Comparison of ENCODE assay signal across 7 mouse cellular contexts in genomic region chr11:101170354-101170810, GRCm38 (mm10). TPM values are rescaled to one million over a fixed set of nuclear protein-coding genes. Genes with fewer than 3 reads are reported as not detected.
DNase-seq lines count a peak whose midpoint lies in the region; ATAC-seq and TF ChIP-seq lines count a peak whose summit lies in the region.

TSS of gene Cntnap1 (plus strand) at chr11:101170523.

- peaks cover 79% of the 10 kb centered on the region for H3K27me3 ChIP-seq in forebrain, embryonic 12.5 days
- H3K27me3 ChIP-seq in hindbrain, embryonic 11.5 days (ENCODE audit: control insufficient read depth, insufficient read depth, low read length) = peaks cover 74% of the 10 kb centered on the region
- peaks cover 83% of the 10 kb centered on the region for H3K27me3 ChIP-seq in midbrain, embryonic 12.5 days

- peaks cover 0 to 7% of the 10 kb centered on the region in 2 experiments; a peak in 1 of 4 replicates for H3K4me1 ChIP-seq in ES-E14 (ENCODE audit: control insufficient read depth in 2 of 2, insufficient read depth in 2 of 2, low read length in 2 of 2, poor library complexity in 1 of 2)
- peaks cover 62% of the 10 kb centered on the region for H3K4me1 ChIP-seq in forebrain, embryonic 12.5 days
- H3K4me1 ChIP-seq in hindbrain, embryonic 11.5 days (replicated peaks; ENCODE audit: control insufficient read depth, insufficient read depth, low read length) = peaks cover 27% of the 10 kb centered on the region; the same call in 1 of the 2 replicates
- peaks cover 53% of the 10 kb centered on the region for H3K4me1 ChIP-seq in midbrain, embryonic 12.5 days

- in situ Hi-C loops in ES-E14 (cut with MboI; ENCODE audit: low sequenced_read_pairs in 2 of 2, unreplicated experiment in 2 of 2) = no loop called here

- WGBS in forebrain, embryonic 12.5 days = under 1% methylated on average over 35 of the region's 35 CpGs
- under 1% methylated on average over 35 of the region's 35 CpGs for WGBS in hindbrain, embryonic 11.5 days
- 0% methylated on average over 29 of the region's 35 CpGs for WGBS in midbrain, embryonic 12.5 days

- peaks cover 2% of the 10 kb centered on the region; the same call in 1 of the 2 replicates for H3K36me3 ChIP-seq in ES-E14 (ENCODE audit: control insufficient read depth, insufficient read depth, low read length, poor library complexity, severe bottlenecking)
- peaks cover 17% of the 10 kb centered on the region for H3K36me3 ChIP-seq in forebrain, embryonic 12.5 days (replicated peaks)
- H3K36me3 ChIP-seq in hindbrain, embryonic 11.5 days (ENCODE audit: control insufficient read depth, insufficient read depth, low read length) = no peaks in the 10 kb centered on the region
- peaks cover 15% of the 10 kb centered on the region for H3K36me3 ChIP-seq in midbrain, embryonic 12.5 days

- ATAC-seq in forebrain, embryonic 12.5 days (ENCODE audit: low FRiP score) = no peak
- no peak for ATAC-seq in hindbrain, embryonic 11.5 days (ENCODE audit: low FRiP score)
- ATAC-seq in midbrain, embryonic 12.5 days (ENCODE audit: low FRiP score, low read depth) = no peak

- DNase-seq in ES-E14 (ENCODE audit: low read depth, low spot score) (no peak), adipocyte (ENCODE audit: low spot score) (peak; percentile 68)
- no peak for DNase-seq in hindbrain, embryonic 11.5 days (ENCODE audit: low spot score)
- DNase-seq in left cerebral cortex, postnatal 14 days (ENCODE audit: low spot score in 2 of 2) = no peak
- DNase-seq in urinary bladder, postnatal 4 days (ENCODE audit: low spot score in 2 of 2) = peak; percentile 78 to 80

- H3K4me3 ChIP-seq in ES-E14 (ENCODE audit: insufficient read depth in 1 of 2, low read depth in 1 of 2, low read length in 2 of 2, poor library complexity in 1 of 2, severe bottlenecking in 1 of 2) = peak within 1 kb of the TSS; percentile 78 to 96
- peak within 1 kb of the TSS; percentile 67 for H3K4me3 ChIP-seq in forebrain, embryonic 12.5 days (replicated peaks)
- peak within 1 kb of the TSS; percentile 72 for H3K4me3 ChIP-seq in hindbrain, embryonic 11.5 days (ENCODE audit: low read depth, low read length)
- peak within 1 kb of the TSS; percentile 62 for H3K4me3 ChIP-seq in midbrain, embryonic 12.5 days

- intact Hi-C loops in left cerebral cortex, postnatal 14 days (cut with DNase I) = loop anchor here (5.0 to 10.0 kb wide), 2 partner anchors 46 to 73 kb away; partner anchors contain the start of gene Psmc3ip

- H3K27ac ChIP-seq in ES-E14 (ENCODE audit: insufficient read depth, low read depth, low read length, poor library complexity, severe bottlenecking) = no peak within 1 kb of the TSS
- H3K27ac ChIP-seq in forebrain, embryonic 12.5 days = peak within 1 kb of the TSS; percentile 71
- peak within 1 kb of the TSS; percentile 65 for H3K27ac ChIP-seq in hindbrain, embryonic 11.5 days (ENCODE audit: low read depth, low read length)
- H3K27ac ChIP-seq in midbrain, embryonic 12.5 days (replicated peaks) = peak within 1 kb of the TSS; percentile 64

- peak within 1 kb of the TSS; percentile 67 for H3K9ac ChIP-seq in ES-E14 (ENCODE audit: insufficient read depth, low read depth, low read length, poor library complexity, severe bottlenecking)
- peak within 1 kb of the TSS; percentile 74 for H3K9ac ChIP-seq in forebrain, embryonic 12.5 days
- peak within 1 kb of the TSS; percentile 66 for H3K9ac ChIP-seq in hindbrain, embryonic 11.5 days (ENCODE audit: low read depth, low read length)
- H3K9ac ChIP-seq in midbrain, embryonic 12.5 days (replicated peaks) = peak within 1 kb of the TSS; percentile 70

- peak within 1 kb of the TSS; percentile 89 for H3K4me2 ChIP-seq in forebrain, embryonic 12.5 days
- peak within 1 kb of the TSS; percentile 86 for H3K4me2 ChIP-seq in hindbrain, embryonic 11.5 days (replicated peaks; ENCODE audit: low read depth, low read length)
- peak within 1 kb of the TSS; percentile 77 for H3K4me2 ChIP-seq in midbrain, embryonic 12.5 days (replicated peaks)

- no peaks in the 10 kb centered on the region for H3K9me3 ChIP-seq in ES-E14 (ENCODE audit: control insufficient read depth, insufficient read depth, low read depth, low read length)
- no peaks in the 10 kb centered on the region for H3K9me3 ChIP-seq in forebrain, embryonic 12.5 days
- H3K9me3 ChIP-seq in hindbrain, embryonic 11.5 days (ENCODE audit: control insufficient read depth, low read length) = no peaks in the 10 kb centered on the region
- H3K9me3 ChIP-seq in midbrain, embryonic 12.5 days = no peaks in the 10 kb centered on the region

TF ChIP-seq in ES-E14, 5 proteins besides CTCF, POLR2A, EP300 and RAD21:
- no peak for TF ChIP-seq CHD2 (IDR thresholded peaks at IDR 0.05; ENCODE audit: low read depth, low read length)
- TF ChIP-seq ZC3H11A (IDR thresholded peaks at IDR 0.05; ENCODE audit: borderline replicate concordance, low read depth, low read length) = no peak
- TF ChIP-seq HCFC1 (IDR thresholded peaks at IDR 0.05; ENCODE audit: borderline replicate concordance, insufficient read depth, low read length) = no peak
- TF ChIP-seq MAFK (IDR thresholded peaks at IDR 0.05; ENCODE audit: insufficient read depth, low read depth, low read length) = no peak
- TF ChIP-seq ZNF384 (IDR thresholded peaks at IDR 0.05; ENCODE audit: low read depth, low read length) = no peak
TF ChIP-seq in ES-E14: peak in this region for 0.

RNA-seq across cellular contexts. Expression of gene Cntnap1, which starts in this region (rescaled TPM):
- 0.18 and 0.58 TPM in 2 replicates for total RNA-seq in ES-E14 (2012; rRNA removed)
- polyA plus RNA-seq in forebrain, embryonic 12.5 days (2016; fragmentation: Nextera tagmentation; extraction: Ambion mirVana) = 0.46 and 0.57 TPM in 2 replicates
- 0.29 and 0.39 TPM in 2 replicates for polyA plus RNA-seq in hindbrain, embryonic 11.5 days (2014; fragmentation: Nextera tagmentation; extraction: Ambion mirVana)
- total RNA-seq in left cerebral cortex, postnatal 14 days (2021) = 100 to 1,000 TPM; 124 to 128 TPM
- polyA plus RNA-seq in midbrain, embryonic 12.5 days (2016; fragmentation: Nextera tagmentation; extraction: Ambion mirVana) = 0.74 and 0.94 TPM in 2 replicates

Comparison
In these comparisons a context has a peak if more than half of its experiments do, and no peak if none do; other contexts are left out.
1. RNA of gene Cntnap1 (total RNA-seq): 124 to 128 TPM in left cerebral cortex, postnatal 14 days; 0.18 to 0.58 TPM in ES-E14; every median in the first group is over 10 times any median in the second.
2. DNase-seq: peak in adipocyte (single experiment) and urinary bladder, postnatal 4 days (2 of 2); none in ES-E14 (single experiment), hindbrain, embryonic 11.5 days (single experiment) and left cerebral cortex, postnatal 14 days (0 of 2).
3. Peak in every context shown above with its lines, with median percentiles within 50 percentile points of each other: H3K4me3 ChIP-seq, H3K9ac ChIP-seq and H3K4me2 ChIP-seq.